Mouse (Mus musculus): ENCODE data around the gene Nat8f1. TPM values are rescaled to one million over a fixed set of nuclear protein-coding genes. Genes with fewer than 3 reads are reported as not detected.

Nat8f1 gene
- total RNA-seq, 2 experiments from 2014 or later = 2.4 to 5.0 TPM

Other genes with a start within 250 kb of the Nat8f1 start
- not detected in 2 replicates for gene Nat8f7, start 202.5 kb downstream of the Nat8f1 start, total RNA-seq (2015)
- gene Nat8f7, start 202.5 kb downstream of the Nat8f1 start, total RNA-seq (2017) = not detected in 2 replicates
- gene Nat8f3, start 149.9 kb downstream of the Nat8f1 start, total RNA-seq (2015) = not detected in 2 replicates
- not detected in 2 replicates for gene Nat8f3, start 149.9 kb downstream of the Nat8f1 start, total RNA-seq (2017)
- not detected in 2 replicates for gene Nat8f6, start 94.7 kb downstream of the Nat8f1 start, total RNA-seq (2015)
- not detected in 2 replicates for gene Nat8f6, start 94.7 kb downstream of the Nat8f1 start, total RNA-seq (2017)
- gene Nat8f5, start 94.7 kb downstream of the Nat8f1 start, total RNA-seq (2015) = not detected in 2 replicates
- gene Nat8f5, start 94.7 kb downstream of the Nat8f1 start, total RNA-seq (2017) = not detected in 2 replicates
- gene Nat8, start 83.6 kb downstream of the Nat8f1 start, total RNA-seq (2015) = not detected in 2 replicates
- not detected in 2 replicates for gene Nat8, start 83.6 kb downstream of the Nat8f1 start, total RNA-seq (2017)
- not detected in 2 replicates for gene Nat8f2, start 46.5 kb downstream of the Nat8f1 start, total RNA-seq (2015)
- gene Nat8f2, start 46.5 kb downstream of the Nat8f1 start, total RNA-seq (2017) = not detected in 2 replicates
- 0.05 and 0.27 TPM in 2 replicates for gene Nat8f4, start 10.8 kb downstream of the Nat8f1 start, total RNA-seq (2015)
- gene Nat8f4, start 10.8 kb downstream of the Nat8f1 start, total RNA-seq (2017) = 0.62 and 1.8 TPM in 2 replicates
- 25.4 and 26.1 TPM in 2 replicates for gene Tprkb, start 3.8 kb downstream of the Nat8f1 start, total RNA-seq (2015)
- gene Tprkb, start 3.8 kb downstream of the Nat8f1 start, total RNA-seq (2017) = 32.1 and 43.8 TPM in 2 replicates
- gene Dusp11, start 46.0 kb upstream of the Nat8f1 start, total RNA-seq (2015) = 61.4 and 64.5 TPM in 2 replicates
- 36.7 and 38.0 TPM in 2 replicates for gene Dusp11, start 46.0 kb upstream of the Nat8f1 start, total RNA-seq (2017)
- not detected in 2 replicates for gene Figla, start 100.5 kb upstream of the Nat8f1 start, total RNA-seq (2015)
- not detected in 2 replicates for gene Figla, start 100.5 kb upstream of the Nat8f1 start, total RNA-seq (2017)
- gene Add2, start 113.0 kb upstream of the Nat8f1 start, total RNA-seq (2015) = 2.5 and 4.6 TPM in 2 replicates
- gene Add2, start 113.0 kb upstream of the Nat8f1 start, total RNA-seq (2017) = 6.7 and 8.0 TPM in 2 replicates